Mouse (Mus musculus) ES-E14 (cell line): ENCODE data around the gene Slc25a18. TPM values are rescaled to one million over a fixed set of nuclear protein-coding genes. Genes with fewer than 3 reads are reported as not detected.
A peak's percentile ranks its signal among the peaks of the same experiment; 100 is the strongest.

Source experiments
- DNase-seq: peaks from one replicate; pipeline ENCODE4 v3.0.0-alpha.2; 2013; ENCODE audit warnings: low read depth, low spot score
- H3K27ac ChIP-seq: 2 replicates; pipeline ENCODE4 v1.5.1; 2012; ENCODE audit warnings: low read depth, mild to moderate bottlenecking, low read length, moderate library complexity, mixed read lengths; ENCODE audit not compliant: poor library complexity, insufficient read depth, severe bottlenecking
- H3K36me3 ChIP-seq: 2 replicates; pipeline ENCODE4 v1.6.1; 2012; ENCODE audit warnings: mild to moderate bottlenecking, low read length, moderate library complexity, mixed read lengths; ENCODE audit not compliant: control insufficient read depth, poor library complexity, insufficient read depth, severe bottlenecking
- H3K4me1 ChIP-seq, 2 experiments: fragments of 150-350 bp in 1 of 2; sonication (generic) in 1 of 2; 2 replicates each; pipeline ENCODE4 v1.6.1; 2012; ENCODE audit warnings: low read length in 2 of 2, mild to moderate bottlenecking in 1 of 2, mixed read lengths in 1 of 2; ENCODE audit not compliant: control insufficient read depth in 2 of 2, insufficient read depth in 2 of 2, poor library complexity in 1 of 2
- H3K4me3 ChIP-seq, 2 experiments: fragments of 150-350 bp in 1 of 2; sonication (generic) in 1 of 2; 2 replicates each; pipeline ENCODE4 v1.5.1; 2012; ENCODE audit warnings: low read length in 2 of 2, low read depth in 1 of 2, mild to moderate bottlenecking in 1 of 2, mixed read lengths in 1 of 2; ENCODE audit not compliant: insufficient read depth in 1 of 2, poor library complexity in 1 of 2, severe bottlenecking in 1 of 2
- H3K9ac ChIP-seq: 2 replicates; pipeline ENCODE4 v1.6.1; 2012; ENCODE audit warnings: low read depth, mild to moderate bottlenecking, low read length, mixed read lengths; ENCODE audit not compliant: poor library complexity, insufficient read depth, severe bottlenecking
- H3K9me3 ChIP-seq: fragments of 150-350 bp; sonication (generic); 2 replicates; pipeline ENCODE4 v1.6.1; 2012; ENCODE audit warnings: low read depth, mild to moderate bottlenecking, low read length; ENCODE audit not compliant: control insufficient read depth, insufficient read depth
- CHD2 ChIP-seq: IDR thresholded peaks from 2 replicates; pipeline ENCODE4 v1.6.1; 2014; ENCODE audit warnings: mild to moderate bottlenecking, low read depth, low read length, inconsistent platforms
- HCFC1 ChIP-seq: IDR thresholded peaks from 2 replicates; pipeline ENCODE4 v1.6.1; 2012; ENCODE audit warnings: low read length, inconsistent platforms, borderline replicate concordance; ENCODE audit not compliant: insufficient read depth
- MAFK ChIP-seq: IDR thresholded peaks from 2 replicates; pipeline ENCODE4 v1.6.1; 2014; ENCODE audit warnings: mild to moderate bottlenecking, low read depth, low read length, inconsistent platforms; ENCODE audit not compliant: insufficient read depth
- ZC3H11A ChIP-seq: IDR thresholded peaks from 2 replicates; pipeline ENCODE4 v1.6.1; 2012; ENCODE audit warnings: low read depth, mild to moderate bottlenecking, inconsistent platforms, low read length, borderline replicate concordance
- ZNF384 ChIP-seq: IDR thresholded peaks from 2 replicates; pipeline ENCODE4 v1.6.1; 2012; ENCODE audit warnings: low read depth, low read length, inconsistent platforms
- in situ Hi-C, 2 experiments: fragments of 600-800 bp; cut with MboI; formaldehyde crosslinking; loops; one replicate each; pipeline ENCODE4 v1.15.1; 2025; ENCODE audit warnings: low sequenced_read_pairs in 2 of 2, inconsistent platforms in 1 of 2; ENCODE audit not compliant: unreplicated experiment in 2 of 2
- total RNA-seq: library from RNA; depleted of rRNA; stranded (reverse); fragments of 300-350 nt; gene quantifications from 2 replicates; pipeline ENCODE4 v1.2.3, GENCODE M21; 2012

Gene Slc25a18
- total RNA-seq, 1 experiment: 0.89 TPM

GRCm38 (mm10) chr6:120782948-120783347 is 9.6 kb downstream of the Slc25a18 start:
- Histone ChIP-seq H3K4me3 (no peak overlapping the region), H3K4me1 (0 out of 4 replicates have a peak, but pooled peaks cover 0 to 2% of the 10 kb centered on the region in 2 experiments), H3K9me3 (no peaks in the 10 kb centered on the region), H3K9ac (no peak overlapping the region), H3K27ac (no peak overlapping the region), H3K36me3 (no peaks in the 10 kb centered on the region)
- TF ChIP-seq MAFK (no peak), CHD2 (no peak), ZNF384 (no peak), HCFC1 (no peak), ZC3H11A (no peak)
- no peak for DNase-seq
- in situ Hi-C loops: loop anchor here in 1 of 2 experiments (10.0 kb wide), 1 partner anchor 248 kb away; the partner anchor contains the start of gene Hdhd5

DNA sequence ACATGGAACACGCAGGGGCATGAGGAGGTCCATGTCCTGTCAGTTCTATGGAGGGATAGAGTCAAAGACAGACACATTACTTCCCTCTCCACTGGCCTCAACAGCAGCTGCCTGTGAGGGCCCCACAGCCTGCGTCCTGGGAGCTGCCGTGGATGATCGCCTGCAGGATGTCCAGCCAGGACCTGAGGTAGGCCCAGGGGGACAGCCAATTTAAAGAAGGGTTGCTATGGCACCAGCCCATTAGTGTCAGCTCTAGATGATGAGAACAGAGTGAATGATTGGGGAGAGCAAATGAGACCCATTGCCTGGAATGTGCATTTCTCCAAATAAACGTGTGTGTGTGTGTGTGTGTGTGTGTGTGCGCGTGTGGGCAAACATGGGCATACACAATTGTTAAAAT is 11.0 kb downstream of the Slc25a18 start:
- peaks cover 0 to 4% of the 10 kb centered on the region in 2 experiments; a peak in 1 of 4 replicates for H3K4me1 ChIP-seq
- DNase-seq: no peak
- in situ Hi-C loops: loop anchor here in 1 of 2 experiments (10.0 kb wide), 1 partner anchor 250 kb away; the partner anchor contains the start of gene Hdhd5
- TF ChIP-seq HCFC1 (no peak), MAFK (no peak), ZC3H11A (no peak), ZNF384 (no peak), CHD2 (no peak)
- H3K9me3 ChIP-seq: no peaks in the 10 kb centered on the region
- no peak overlapping the region for H3K9ac ChIP-seq
- H3K36me3 ChIP-seq: no peaks in the 10 kb centered on the region; the same call in 1 of the 2 replicates
- H3K4me3 ChIP-seq: no peak overlapping the region
- H3K27ac ChIP-seq: no peak overlapping the region

DNA sequence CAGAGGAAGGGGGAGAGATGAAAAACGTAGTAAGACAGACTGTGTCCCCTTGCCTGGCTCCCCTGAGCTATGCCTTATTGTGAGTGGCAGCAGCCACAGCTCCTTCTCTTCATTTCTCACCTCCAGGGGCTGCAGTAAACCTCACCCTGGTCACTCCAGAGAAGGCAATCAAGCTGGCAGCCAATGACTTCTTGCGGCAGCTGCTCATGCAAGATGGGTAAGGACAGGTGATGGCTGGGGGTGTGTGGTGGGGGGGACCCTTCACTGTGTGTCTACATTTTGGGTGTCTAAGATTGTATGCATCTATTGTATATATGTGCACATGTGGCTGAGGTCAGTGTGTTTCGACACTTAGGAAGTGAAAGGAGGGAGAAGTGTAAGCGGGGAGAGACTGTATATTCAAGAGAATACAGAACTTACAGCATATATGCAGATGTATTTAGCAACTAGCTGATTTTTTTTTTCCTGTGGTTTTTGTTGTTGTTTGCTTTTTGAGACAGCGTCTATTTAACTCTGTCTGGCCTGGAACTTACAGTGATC is 14.8 kb downstream of the Slc25a18 start:
- Histone ChIP-seq H3K27ac (no peak overlapping the region), H3K36me3 (peaks cover 10% of the 10 kb centered on the region; the same call in 1 of the 2 replicates), H3K9ac (no peak overlapping the region), H3K4me3 (no peak overlapping the region), H3K9me3 (no peaks in the 10 kb centered on the region), H3K4me1 (peaks cover 0 to 4% of the 10 kb centered on the region in 2 experiments; a peak in 1 of 4 replicates)
- no peak for TF ChIP-seq CHD2
- TF ChIP-seq MAFK: no peak
- TF ChIP-seq ZNF384: no peak
- TF ChIP-seq ZC3H11A: no peak
- TF ChIP-seq HCFC1: no peak
- no peak for DNase-seq
- in situ Hi-C loops: loop anchor here in 1 of 2 experiments (10.0 kb wide), 1 partner anchor 253 kb away; the partner anchor contains the start of gene Hdhd5

DNA sequence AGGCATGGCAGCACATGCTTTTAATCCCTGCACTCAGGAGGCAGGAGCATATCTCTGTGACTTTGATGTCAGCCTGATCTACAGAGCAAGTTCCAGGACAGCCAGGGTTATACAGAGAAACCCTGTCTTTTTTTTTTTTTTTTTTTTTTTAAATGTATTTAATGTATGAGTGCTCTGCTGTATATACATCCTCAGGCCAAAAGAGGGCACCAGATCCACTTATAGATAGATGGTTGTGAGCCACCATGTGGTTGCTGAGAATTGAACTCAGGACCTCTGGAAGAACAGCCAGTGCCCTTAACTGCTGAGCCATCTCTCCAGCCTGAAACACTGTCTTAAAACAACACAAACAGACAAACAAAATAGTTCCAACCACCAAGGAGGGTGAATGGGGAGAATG is 15.5 kb downstream of the Slc25a18 start:
- peak; percentile 21 for DNase-seq
- no peaks in the 10 kb centered on the region for H3K9me3 ChIP-seq
- no peak for TF ChIP-seq ZC3H11A
- no peak for TF ChIP-seq HCFC1
- peak; percentile 81 for TF ChIP-seq ZNF384
- TF ChIP-seq CHD2: no peak
- TF ChIP-seq MAFK: no peak
- H3K36me3 ChIP-seq: peaks cover 13% of the 10 kb centered on the region; the same call in 1 of the 2 replicates
- H3K27ac ChIP-seq: peak overlapping the region; percentile 25; the same call in 1 of the 2 replicates
- H3K4me3 ChIP-seq: no peak overlapping the region
- in situ Hi-C loops: loop anchor here in 1 of 2 experiments (10.0 kb wide), 1 partner anchor 254 kb away; the partner anchor contains the start of gene Hdhd5
- H3K4me1 ChIP-seq: peaks cover 0 to 4% of the 10 kb centered on the region in 2 experiments; a peak in 1 of 4 replicates
- H3K9ac ChIP-seq: no peak overlapping the region
